Mouse (Mus musculus): ENCODE measurements around the gene Ctdspl. TPM values are rescaled to one million over a fixed set of nuclear protein-coding genes. Genes with fewer than 3 reads are reported as not detected.

Gene Ctdspl
- polyA plus RNA-seq, 1 experiment from 2014 or later: 10.4 TPM

GRCm38 (mm10) chr9:118928007-118928406 is 1.8 kb downstream of the Ctdspl start:
- no peaks in the 10 kb centered on the region for H3K36me3 ChIP-seq (ENCODE audit: control insufficient read depth, insufficient read depth, low read length)
- peak overlapping the region; percentile 81; the same call in 1 of the 2 replicates for H3K9ac ChIP-seq (ENCODE audit: low read length)
- peak overlapping the region; percentile 93 for H3K4me2 ChIP-seq (ENCODE audit: low read length)
- WGBS: 51% methylated on average over 2 of the region's 2 CpGs
- no peaks in the 10 kb centered on the region for H3K27me3 ChIP-seq (ENCODE audit: control insufficient read depth, insufficient read depth, low read length)
- peaks cover 9 to 26% of the 10 kb centered on the region in 2 experiments; a peak in 3 of 4 replicates for H3K4me1 ChIP-seq (ENCODE audit: control insufficient read depth in 2 of 2, insufficient read depth in 2 of 2, low read length in 2 of 2)
- no peaks in the 10 kb centered on the region for H3K9me3 ChIP-seq (ENCODE audit: control insufficient read depth, low read length)
- 0 out of 4 replicates have a peak overlapping the region, but pooled peaks of 1 of the 2 experiments have one; percentile 87 for H3K4me3 ChIP-seq (ENCODE audit: control insufficient read depth in 1 of 2, insufficient read depth in 1 of 2, low read depth in 1 of 2, low read length in 2 of 2)
- H3K27ac ChIP-seq (replicated peaks in 1 of 2; ENCODE audit: control insufficient read depth in 1 of 2, insufficient read depth in 1 of 2, low read depth in 2 of 2, low read length in 2 of 2): no peak overlapping the region
- no peak for ATAC-seq (ENCODE audit: insufficient number of reproducible peaks, insufficient read depth, low FRiP score, low read depth)

GRCm38 (mm10) chr9:118928656-118929055 is 2.4 kb downstream of the Ctdspl start:
- Histone ChIP-seq H3K36me3 (ENCODE audit: control insufficient read depth, insufficient read depth, low read length) (no peaks in the 10 kb centered on the region), H3K9ac (ENCODE audit: low read length) (0 out of 2 replicates have a peak overlapping the region, but pooled peaks have one; percentile 21), H3K27ac (replicated peaks in 1 of 2; ENCODE audit: control insufficient read depth in 1 of 2, insufficient read depth in 1 of 2, low read depth in 2 of 2, low read length in 2 of 2) (no peak overlapping the region), H3K4me3 (ENCODE audit: control insufficient read depth in 1 of 2, insufficient read depth in 1 of 2, low read depth in 1 of 2, low read length in 2 of 2) (no peak overlapping the region), H3K9me3 (ENCODE audit: control insufficient read depth, low read length) (no peaks in the 10 kb centered on the region), H3K4me2 (ENCODE audit: low read length) (no peak overlapping the region), H3K27me3 (ENCODE audit: control insufficient read depth, insufficient read depth, low read length) (no peaks in the 10 kb centered on the region), H3K4me1 (ENCODE audit: control insufficient read depth in 2 of 2, insufficient read depth in 2 of 2, low read length in 2 of 2) (peaks cover 9 to 26% of the 10 kb centered on the region in 2 experiments; a peak in 3 of 4 replicates)
- no peak for ATAC-seq (ENCODE audit: insufficient number of reproducible peaks, insufficient read depth, low FRiP score, low read depth)
- WGBS: 58% methylated on average over 7 of the region's 7 CpGs

GRCm38 (mm10) chr9:118930611-118931010 is 4.4 kb downstream of the Ctdspl start:
- Histone ChIP-seq H3K4me3 (ENCODE audit: control insufficient read depth in 1 of 2, insufficient read depth in 1 of 2, low read depth in 1 of 2, low read length in 2 of 2) (no peak overlapping the region), H3K27ac (replicated peaks in 1 of 2; ENCODE audit: control insufficient read depth in 1 of 2, insufficient read depth in 1 of 2, low read depth in 2 of 2, low read length in 2 of 2) (no peak overlapping the region), H3K27me3 (ENCODE audit: control insufficient read depth, insufficient read depth, low read length) (no peaks in the 10 kb centered on the region), H3K9ac (ENCODE audit: low read length) (no peak overlapping the region), H3K4me1 (ENCODE audit: control insufficient read depth in 2 of 2, insufficient read depth in 2 of 2, low read length in 2 of 2) (peaks cover 9 to 28% of the 10 kb centered on the region in 2 experiments), H3K4me2 (ENCODE audit: low read length) (no peak overlapping the region), H3K36me3 (ENCODE audit: control insufficient read depth, insufficient read depth, low read length) (no peaks in the 10 kb centered on the region), H3K9me3 (ENCODE audit: control insufficient read depth, low read length) (no peaks in the 10 kb centered on the region)
- WGBS: 67% methylated on average over 9 of the region's 9 CpGs
- ATAC-seq (ENCODE audit: insufficient number of reproducible peaks, insufficient read depth, low FRiP score, low read depth): no peak

GRCm38 (mm10) chr9:118933800-118934199 is 7.5 kb downstream of the Ctdspl start:
- H3K4me1 ChIP-seq (ENCODE audit: control insufficient read depth in 2 of 2, insufficient read depth in 2 of 2, low read length in 2 of 2): peaks cover 15 to 27% of the 10 kb centered on the region in 2 experiments
- H3K27me3 ChIP-seq (ENCODE audit: control insufficient read depth, insufficient read depth, low read length): no peaks in the 10 kb centered on the region
- no peak overlapping the region for H3K4me3 ChIP-seq (ENCODE audit: control insufficient read depth in 1 of 2, insufficient read depth in 1 of 2, low read depth in 1 of 2, low read length in 2 of 2)
- ATAC-seq (ENCODE audit: insufficient number of reproducible peaks, insufficient read depth, low FRiP score, low read depth): no peak
- H3K9me3 ChIP-seq (ENCODE audit: control insufficient read depth, low read length): no peaks in the 10 kb centered on the region
- no peak overlapping the region for H3K9ac ChIP-seq (ENCODE audit: low read length)
- no peak overlapping the region for H3K4me2 ChIP-seq (ENCODE audit: low read length)
- H3K36me3 ChIP-seq (ENCODE audit: control insufficient read depth, insufficient read depth, low read length): no peaks in the 10 kb centered on the region
- 77% methylated on average over 9 of the region's 9 CpGs for WGBS
- no peak overlapping the region for H3K27ac ChIP-seq (replicated peaks in 1 of 2; ENCODE audit: control insufficient read depth in 1 of 2, insufficient read depth in 1 of 2, low read depth in 2 of 2, low read length in 2 of 2)

- Histone ChIP-seq H3K4me2 (ENCODE audit: low read length) (no peak overlapping the region), H3K27me3 (ENCODE audit: control insufficient read depth, insufficient read depth, low read length) (no peaks in the 10 kb centered on the region), H3K9me3 (ENCODE audit: control insufficient read depth, low read length) (no peaks in the 10 kb centered on the region), H3K4me3 (ENCODE audit: control insufficient read depth in 1 of 2, insufficient read depth in 1 of 2, low read depth in 1 of 2, low read length in 2 of 2) (no peak overlapping the region), H3K9ac (ENCODE audit: low read length) (no peak overlapping the region), H3K4me1 (ENCODE audit: control insufficient read depth in 2 of 2, insufficient read depth in 2 of 2, low read length in 2 of 2) (peaks cover 17 to 30% of the 10 kb centered on the region in 2 experiments), H3K36me3 (ENCODE audit: control insufficient read depth, insufficient read depth, low read length) (no peaks in the 10 kb centered on the region), H3K27ac (replicated peaks in 1 of 2; ENCODE audit: control insufficient read depth in 1 of 2, insufficient read depth in 1 of 2, low read depth in 2 of 2, low read length in 2 of 2) (no peak overlapping the region)
- ATAC-seq (ENCODE audit: insufficient number of reproducible peaks, insufficient read depth, low FRiP score, low read depth): no peak
- 68% methylated on average over 12 of the region's 12 CpGs for WGBS
Measured at GRCm38 (mm10) chr9:118934319-118934718, 8.1 kb downstream of the Ctdspl start.

- Histone ChIP-seq H3K4me1 (ENCODE audit: control insufficient read depth in 2 of 2, insufficient read depth in 2 of 2, low read length in 2 of 2) (peaks cover 22 to 37% of the 10 kb centered on the region in 2 experiments), H3K27ac (replicated peaks in 1 of 2; ENCODE audit: control insufficient read depth in 1 of 2, insufficient read depth in 1 of 2, low read depth in 2 of 2, low read length in 2 of 2) (no peak overlapping the region), H3K9ac (ENCODE audit: low read length) (no peak overlapping the region), H3K9me3 (ENCODE audit: control insufficient read depth, low read length) (no peaks in the 10 kb centered on the region), H3K4me2 (ENCODE audit: low read length) (no peak overlapping the region), H3K27me3 (ENCODE audit: control insufficient read depth, insufficient read depth, low read length) (no peaks in the 10 kb centered on the region), H3K36me3 (ENCODE audit: control insufficient read depth, insufficient read depth, low read length) (no peaks in the 10 kb centered on the region), H3K4me3 (ENCODE audit: control insufficient read depth in 1 of 2, insufficient read depth in 1 of 2, low read depth in 1 of 2, low read length in 2 of 2) (no peak overlapping the region)
- no peak for ATAC-seq (ENCODE audit: insufficient number of reproducible peaks, insufficient read depth, low FRiP score, low read depth)
- WGBS: 63% methylated on average over 13 of the region's 13 CpGs
Measured at GRCm38 (mm10) chr9:118935098-118935497, 8.8 kb downstream of the Ctdspl start.

GRCm38 (mm10) chr9:118936071-118936470 is 9.8 kb downstream of the Ctdspl start:
- H3K4me1 ChIP-seq (ENCODE audit: control insufficient read depth in 2 of 2, insufficient read depth in 2 of 2, low read length in 2 of 2): peaks cover 25 to 46% of the 10 kb centered on the region in 2 experiments
- H3K9me3 ChIP-seq (ENCODE audit: control insufficient read depth, low read length): no peaks in the 10 kb centered on the region
- no peak for ATAC-seq (ENCODE audit: insufficient number of reproducible peaks, insufficient read depth, low FRiP score, low read depth)
- WGBS: 71% methylated on average over 12 of the region's 12 CpGs
- no peak overlapping the region for H3K27ac ChIP-seq (replicated peaks in 1 of 2; ENCODE audit: control insufficient read depth in 1 of 2, insufficient read depth in 1 of 2, low read depth in 2 of 2, low read length in 2 of 2)
- H3K4me2 ChIP-seq (ENCODE audit: low read length): no peak overlapping the region
- H3K27me3 ChIP-seq (ENCODE audit: control insufficient read depth, insufficient read depth, low read length): no peaks in the 10 kb centered on the region
- no peak overlapping the region for H3K4me3 ChIP-seq (ENCODE audit: control insufficient read depth in 1 of 2, insufficient read depth in 1 of 2, low read depth in 1 of 2, low read length in 2 of 2)
- no peak overlapping the region for H3K9ac ChIP-seq (ENCODE audit: low read length)
- no peaks in the 10 kb centered on the region for H3K36me3 ChIP-seq (ENCODE audit: control insufficient read depth, insufficient read depth, low read length)

- peaks cover 25 to 57% of the 10 kb centered on the region in 2 experiments for H3K4me1 ChIP-seq (ENCODE audit: control insufficient read depth in 2 of 2, insufficient read depth in 2 of 2, low read length in 2 of 2)
- H3K4me3 ChIP-seq (ENCODE audit: control insufficient read depth in 1 of 2, insufficient read depth in 1 of 2, low read depth in 1 of 2, low read length in 2 of 2): no peak overlapping the region
- H3K27me3 ChIP-seq (ENCODE audit: control insufficient read depth, insufficient read depth, low read length): no peaks in the 10 kb centered on the region
- no peak overlapping the region for H3K27ac ChIP-seq (replicated peaks in 1 of 2; ENCODE audit: control insufficient read depth in 1 of 2, insufficient read depth in 1 of 2, low read depth in 2 of 2, low read length in 2 of 2)
- 16% methylated on average over 3 of the region's 3 CpGs for WGBS
- H3K9ac ChIP-seq (ENCODE audit: low read length): no peak overlapping the region
- H3K4me2 ChIP-seq (ENCODE audit: low read length): no peak overlapping the region
- H3K9me3 ChIP-seq (ENCODE audit: control insufficient read depth, low read length): no peaks in the 10 kb centered on the region
- H3K36me3 ChIP-seq (ENCODE audit: control insufficient read depth, insufficient read depth, low read length): no peaks in the 10 kb centered on the region
- ATAC-seq (ENCODE audit: insufficient number of reproducible peaks, insufficient read depth, low FRiP score, low read depth): no peak
Measured at GRCm38 (mm10) chr9:118937515-118937914, 11.3 kb downstream of the Ctdspl start.

Measured in heart, embryonic 14.5 days (tissue).